Mouse (Mus musculus) neural tube, embryonic 12.5 days (tissue): ENCODE measurements around the gene Mlh1. TPM values are rescaled to one million over a fixed set of nuclear protein-coding genes. Genes with fewer than 3 reads are reported as not detected.

Experiments
- ATAC-seq: fragments of 200-750 bp; cut with Nextera tagmentation; 2 replicates; pipeline ENCODE4 v1.8.0; 2017; ENCODE audit warnings: low read depth, mild to moderate bottlenecking, moderate TSS enrichment, moderate library complexity; ENCODE audit not compliant: low FRiP score
- H3K27ac ChIP-seq: fragments of 300-500 bp; sonication (generic); 2 replicates; pipeline ENCODE4 v1.5.1; 2016
- H3K27me3 ChIP-seq: fragments of 300-500 bp; sonication (generic); replicated peaks from 2 replicates; pipeline ENCODE4 v1.6.1; 2016; ENCODE audit warnings: mild to moderate bottlenecking
- H3K36me3 ChIP-seq: fragments of 300-500 bp; sonication (generic); 2 replicates; pipeline ENCODE4 v1.6.1; 2016; ENCODE audit warnings: mild to moderate bottlenecking
- H3K4me1 ChIP-seq: fragments of 300-500 bp; sonication (generic); 2 replicates; pipeline ENCODE4 v1.6.1; 2016
- H3K4me2 ChIP-seq: fragments of 300-500 bp; sonication (generic); replicated peaks from 2 replicates; pipeline ENCODE4 v1.6.1; 2016; ENCODE audit warnings: mild to moderate bottlenecking
- H3K4me3 ChIP-seq: fragments of 300-500 bp; sonication (generic); 2 replicates; pipeline ENCODE4 v1.5.1; 2016
- H3K9ac ChIP-seq: fragments of 300-500 bp; sonication (generic); 2 replicates; pipeline ENCODE4 v1.6.1; 2016; ENCODE audit warnings: mild to moderate bottlenecking
- H3K9me3 ChIP-seq: fragments of 300-500 bp; sonication (generic); 2 replicates; pipeline ENCODE4 v1.6.1; 2016; ENCODE audit warnings: mild to moderate bottlenecking
- WGBS: fragments of 180-500 bp; shearing (Covaris S2); methylation state at CpG from one replicate; pipeline ENCODE4 v1.1.7; 2016; 5-methylcytosine and 5-hydroxymethylcytosine counted together
- polyA plus RNA-seq: library from polyadenylated mRNA; unstranded; fragments of >200 nt; fragmentation: Nextera tagmentation; extraction: Ambion mirVana; gene quantifications from 2 replicates; pipeline ENCODE4 v1.2.1, GENCODE M21; 2016

Mlh1 gene
- polyA plus RNA-seq, 1 experiment from 2014 or later = 39.9 TPM

DNA sequence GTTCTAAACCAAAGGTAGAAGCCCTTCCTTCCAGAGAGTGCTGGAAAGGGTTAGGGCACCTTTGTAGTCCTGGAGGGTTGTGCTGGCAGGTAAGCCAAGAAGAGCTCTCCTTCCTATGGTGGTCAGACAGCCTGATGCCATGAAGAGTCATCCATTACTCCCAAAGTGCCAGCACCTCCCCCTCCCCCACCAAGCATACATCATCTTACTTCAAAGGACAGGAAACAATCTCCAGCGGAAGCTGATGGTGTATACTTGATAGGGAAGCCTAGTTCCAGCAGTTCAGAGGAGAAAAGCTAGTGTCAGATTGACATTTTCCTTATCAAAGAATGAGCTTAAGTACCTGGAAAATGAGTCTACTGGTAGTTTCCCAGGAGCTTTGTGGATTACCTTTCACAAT is 3.6 kb upstream of the Mlh1 start:
- peaks cover 28% of the 10 kb centered on the region for H3K36me3 ChIP-seq
- 54% methylated on average over 1 of the region's 1 CpGs for WGBS
- H3K4me1 ChIP-seq = peaks cover 42% of the 10 kb centered on the region
- no peak overlapping the region for H3K27ac ChIP-seq
- ATAC-seq = no peak
- H3K4me2 ChIP-seq = peak overlapping the region; percentile 90
- no peaks in the 10 kb centered on the region for H3K9me3 ChIP-seq
- H3K4me3 ChIP-seq = no peak overlapping the region
- no peaks in the 10 kb centered on the region for H3K27me3 ChIP-seq
- no peak overlapping the region for H3K9ac ChIP-seq

DNA sequence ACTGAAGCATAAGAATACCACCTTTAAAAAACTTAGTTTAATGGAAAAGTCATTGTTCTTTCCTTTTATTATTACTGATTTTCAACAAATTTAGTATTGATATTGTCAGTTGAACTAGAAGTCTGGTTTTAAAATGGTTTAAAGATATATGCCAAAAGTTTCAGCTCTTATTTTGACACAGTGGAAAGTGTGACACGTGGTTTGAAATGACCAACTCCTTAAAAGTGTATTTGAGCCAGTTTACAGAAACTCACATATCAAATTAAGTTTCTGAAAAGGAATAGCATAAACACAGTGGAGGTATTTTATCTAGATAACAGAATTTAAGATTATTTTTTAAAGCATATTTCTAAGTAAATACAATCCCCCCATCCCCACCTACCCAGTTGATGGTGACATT is 2.4 kb upstream of the Mlh1 start:
- Histone ChIP-seq H3K4me3 (no peak overlapping the region), H3K27me3 (no peaks in the 10 kb centered on the region), H3K4me2 (peak overlapping the region; percentile 90), H3K9ac (no peak overlapping the region), H3K4me1 (peaks cover 43% of the 10 kb centered on the region), H3K36me3 (peaks cover 21% of the 10 kb centered on the region), H3K27ac (no peak overlapping the region), H3K9me3 (no peaks in the 10 kb centered on the region)
- ATAC-seq = no peak
- 93% methylated on average over 1 of the region's 1 CpGs for WGBS

DNA sequence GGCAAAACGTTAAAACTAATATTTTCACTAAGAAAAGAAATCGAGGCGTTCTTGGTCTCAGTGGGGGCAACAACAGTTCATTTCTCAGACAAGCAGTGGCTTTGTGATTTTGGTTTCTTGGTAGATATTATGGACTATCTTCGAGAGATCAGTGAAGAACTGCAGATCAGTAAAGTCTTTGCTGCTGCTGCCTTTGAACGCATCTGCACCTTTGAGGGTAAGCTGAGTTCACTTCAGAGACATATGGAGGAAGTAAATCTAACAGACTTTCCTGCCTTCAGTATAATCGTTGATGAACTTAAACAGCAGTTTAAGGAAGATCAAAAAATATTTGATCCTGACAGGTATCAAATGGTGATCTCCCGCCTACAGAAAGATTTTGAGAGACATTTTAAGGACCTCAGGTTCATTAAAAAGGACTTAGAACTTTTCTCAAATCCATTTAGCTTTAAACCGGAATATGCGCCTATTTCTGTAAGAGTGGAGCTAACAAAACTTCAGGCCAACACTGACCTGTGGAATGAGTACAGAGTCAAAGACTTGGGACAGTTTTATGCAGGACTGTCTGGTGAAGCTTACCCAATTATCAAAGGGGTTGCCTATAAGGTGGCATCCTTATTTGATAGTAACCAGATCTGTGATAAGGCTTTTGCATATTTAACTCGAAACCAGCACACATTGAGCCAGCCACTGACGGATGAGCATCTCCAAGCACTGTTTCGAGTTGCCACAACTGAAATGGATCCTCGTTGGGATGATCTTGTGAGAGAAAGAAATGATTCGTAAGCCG is 1.6 kb upstream of the Mlh1 start:
- Histone ChIP-seq H3K9me3 (no peaks in the 10 kb centered on the region), H3K4me1 (peaks cover 43% of the 10 kb centered on the region), H3K9ac (peak overlapping the region; percentile 91), H3K36me3 (peaks cover 15% of the 10 kb centered on the region), H3K27me3 (no peaks in the 10 kb centered on the region), H3K4me2 (peak overlapping the region; percentile 90), H3K4me3 (peak overlapping the region; percentile 86), H3K27ac (no peak overlapping the region)
- no peak for ATAC-seq
- WGBS = 76% methylated on average over 15 of the region's 15 CpGs

DNA sequence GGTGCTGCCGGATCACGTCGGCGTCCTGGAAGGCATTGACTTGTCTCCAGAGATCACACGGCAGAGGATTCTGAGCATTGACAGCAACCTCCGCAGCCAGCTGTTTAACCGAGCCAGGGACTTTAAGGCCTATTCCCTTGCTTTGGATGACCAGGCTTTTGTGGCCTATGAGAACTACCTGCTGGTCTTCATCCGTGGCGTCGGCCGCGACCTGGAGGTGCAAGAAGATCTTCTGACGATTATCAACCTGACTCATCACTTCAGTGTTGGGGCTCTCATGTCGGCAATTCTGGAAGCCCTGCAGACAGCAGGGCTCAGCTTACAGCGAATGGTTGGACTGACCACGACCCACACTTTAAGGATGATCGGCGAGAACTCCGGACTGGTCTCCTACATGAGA is 765 bp upstream of the Mlh1 start:
- H3K36me3 ChIP-seq = peaks cover 12% of the 10 kb centered on the region; the same call in 1 of the 2 replicates
- H3K4me1 ChIP-seq = peaks cover 43% of the 10 kb centered on the region
- H3K9ac ChIP-seq = peak overlapping the region; percentile 91
- WGBS = 13% methylated on average over 19 of the region's 19 CpGs
- H3K9me3 ChIP-seq = no peaks in the 10 kb centered on the region
- ATAC-seq = no peak
- peak overlapping the region; percentile 90 for H3K4me2 ChIP-seq
- no peaks in the 10 kb centered on the region for H3K27me3 ChIP-seq
- H3K4me3 ChIP-seq = peak overlapping the region; percentile 86
- peak overlapping the region; percentile 83 for H3K27ac ChIP-seq

DNA sequence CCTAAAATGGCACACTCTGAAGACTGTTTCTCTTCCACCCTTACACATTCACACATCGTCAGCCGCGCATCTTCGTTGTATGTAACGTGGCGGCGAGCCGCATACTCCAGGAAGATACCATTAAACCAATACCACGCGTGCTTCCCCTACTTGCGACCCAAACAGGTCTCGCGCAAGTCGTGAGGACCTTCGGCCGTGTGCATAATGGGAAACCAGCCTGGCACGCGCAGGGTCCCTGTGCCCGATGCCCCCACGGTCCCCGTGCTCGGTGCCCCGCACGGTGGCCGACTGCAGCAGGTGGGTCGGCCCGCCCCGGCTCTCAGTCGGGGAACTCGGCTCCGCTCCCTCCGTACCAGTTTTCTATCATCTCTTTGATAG is 546 bp downstream of the Mlh1 start:
- peak; percentile 82 for ATAC-seq

DNA sequence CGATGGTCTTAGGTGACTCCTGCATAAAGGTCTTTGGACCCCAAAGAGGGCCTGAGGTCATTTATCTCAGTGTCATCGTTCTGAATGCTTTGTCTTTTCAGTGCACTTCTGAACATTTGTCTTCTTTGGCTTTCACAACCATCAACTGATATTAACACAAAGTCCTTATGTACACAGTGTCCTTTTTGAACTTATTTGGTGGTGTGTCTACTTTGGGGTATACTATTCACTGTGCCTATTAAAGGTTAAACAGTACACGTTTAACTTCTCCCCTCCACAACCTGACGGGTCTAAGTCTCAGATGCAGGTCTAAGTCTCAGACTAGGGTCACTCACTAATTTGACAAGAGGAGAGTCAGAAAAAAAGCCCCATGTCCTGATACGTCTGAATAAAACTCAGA is 985 bp downstream of the Mlh1 start:
- peak overlapping the region; percentile 53 for H3K4me3 ChIP-seq
- peaks cover 37% of the 10 kb centered on the region for H3K4me1 ChIP-seq
- no peaks in the 10 kb centered on the region for H3K27me3 ChIP-seq
- H3K4me2 ChIP-seq = peak overlapping the region; percentile 90
- H3K9ac ChIP-seq = peak overlapping the region; percentile 74
- ATAC-seq = no peak
- peaks cover 10% of the 10 kb centered on the region; the same call in 1 of the 2 replicates for H3K36me3 ChIP-seq
- 10% methylated on average over 5 of the region's 5 CpGs for WGBS
- no peaks in the 10 kb centered on the region for H3K9me3 ChIP-seq
- peak overlapping the region; percentile 46; the same call in 1 of the 2 replicates for H3K27ac ChIP-seq

More for the DNA sequence above, 546 bp downstream of the Mlh1 start:
- peak overlapping the region; percentile 46 for H3K27ac ChIP-seq
- under 1% methylated on average over 32 of the region's 32 CpGs for WGBS
- peak overlapping the region; percentile 90 for H3K4me2 ChIP-seq
- H3K27me3 ChIP-seq = no peaks in the 10 kb centered on the region
- peak overlapping the region; percentile 74 for H3K9ac ChIP-seq
- no peaks in the 10 kb centered on the region for H3K9me3 ChIP-seq
- peak overlapping the region; percentile 53 for H3K4me3 ChIP-seq
- peaks cover 41% of the 10 kb centered on the region for H3K4me1 ChIP-seq
- H3K36me3 ChIP-seq = peaks cover 10% of the 10 kb centered on the region; the same call in 1 of the 2 replicates

GRCm38 (mm10) chr9:111267998-111268397 is 3.6 kb downstream of the Mlh1 start:
- ATAC-seq = no peak
- peaks cover 21% of the 10 kb centered on the region for H3K36me3 ChIP-seq
- H3K4me2 ChIP-seq = no peak overlapping the region
- H3K4me3 ChIP-seq = no peak overlapping the region
- peaks cover 14% of the 10 kb centered on the region for H3K4me1 ChIP-seq
- H3K9me3 ChIP-seq = no peaks in the 10 kb centered on the region
- no peaks in the 10 kb centered on the region for H3K27me3 ChIP-seq
- no peak overlapping the region for H3K9ac ChIP-seq
- H3K27ac ChIP-seq = no peak overlapping the region
- 95% methylated on average over 2 of the region's 2 CpGs for WGBS

- no peak overlapping the region for H3K9ac ChIP-seq
- no peak overlapping the region for H3K4me2 ChIP-seq
- ATAC-seq = no peak
- no peak overlapping the region for H3K4me3 ChIP-seq
- peaks cover 3% of the 10 kb centered on the region; the same call in 1 of the 2 replicates for H3K4me1 ChIP-seq
- H3K9me3 ChIP-seq = no peaks in the 10 kb centered on the region
- H3K27me3 ChIP-seq = no peaks in the 10 kb centered on the region
- 93% methylated on average over 4 of the region's 4 CpGs for WGBS
- H3K36me3 ChIP-seq = peaks cover 51% of the 10 kb centered on the region
- no peak overlapping the region for H3K27ac ChIP-seq
These were observed 10.2 kb downstream of the Mlh1 start for GRCm38 (mm10) chr9:111261356-111261755.

- no peak overlapping the region for H3K27ac ChIP-seq
- peak; percentile 37; the same call in 1 of the 2 replicates for ATAC-seq
These were observed 11.1 kb downstream of the Mlh1 start for GRCm38 (mm10) chr9:111260360-111260985.

GRCm38 (mm10) chr9:111252161-111252869 is 19.3 kb downstream of the Mlh1 start:
- no peak overlapping the region for H3K9ac ChIP-seq
- H3K4me3 ChIP-seq = no peak overlapping the region
- H3K36me3 ChIP-seq = peaks cover 60% of the 10 kb centered on the region
- H3K4me2 ChIP-seq = no peak overlapping the region
- no peak for ATAC-seq
- no peaks in the 10 kb centered on the region for H3K9me3 ChIP-seq
- 81% methylated on average over 7 of the region's 7 CpGs for WGBS
- no peak overlapping the region for H3K27ac ChIP-seq
- H3K27me3 ChIP-seq = no peaks in the 10 kb centered on the region
- H3K4me1 ChIP-seq = no peaks in the 10 kb centered on the region

More at GRCm38 (mm10) chr9:111260360-111260985, 11.1 kb downstream of the Mlh1 start:
- Histone ChIP-seq H3K4me2 (no peak overlapping the region), H3K9me3 (no peaks in the 10 kb centered on the region), H3K4me3 (no peak overlapping the region), H3K27me3 (no peaks in the 10 kb centered on the region), H3K4me1 (peaks cover 3% of the 10 kb centered on the region; the same call in 1 of the 2 replicates), H3K9ac (no peak overlapping the region), H3K36me3 (peaks cover 58% of the 10 kb centered on the region)
- 33% methylated on average over 1 of the region's 1 CpGs for WGBS

DNA sequence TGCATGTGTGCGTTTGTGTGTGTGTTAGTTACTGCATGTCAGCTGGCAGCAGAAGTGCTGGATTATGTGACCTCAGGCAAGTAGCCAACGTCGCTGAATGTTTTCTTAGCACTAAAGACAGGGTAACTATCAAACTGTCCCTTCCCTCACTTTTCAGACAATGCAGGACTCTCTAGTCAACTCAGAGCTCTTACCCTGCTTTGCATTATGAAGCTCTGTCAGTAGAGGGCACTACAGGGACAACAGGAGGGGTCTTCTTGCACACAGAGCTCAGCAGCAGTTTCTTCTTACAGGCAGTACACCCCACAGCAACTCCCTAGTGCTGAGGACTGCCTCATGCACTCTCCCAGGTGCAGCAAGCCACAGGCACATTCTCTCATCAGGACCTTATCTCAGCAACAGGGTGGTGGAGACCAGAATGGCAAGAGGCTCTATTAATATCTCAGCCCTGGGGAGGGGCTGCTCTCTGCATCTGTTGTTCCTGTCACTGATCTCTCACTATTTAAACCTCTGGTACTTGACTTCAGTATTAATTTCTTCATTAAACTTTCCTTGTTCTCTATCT is 23.8 kb downstream of the Mlh1 start:
- no peak overlapping the region for H3K27ac ChIP-seq
- H3K36me3 ChIP-seq = peaks cover 51% of the 10 kb centered on the region
- no peaks in the 10 kb centered on the region for H3K9me3 ChIP-seq
- no peaks in the 10 kb centered on the region for H3K27me3 ChIP-seq
- H3K4me1 ChIP-seq = no peaks in the 10 kb centered on the region
- no peak overlapping the region for H3K9ac ChIP-seq
- WGBS = 90% methylated on average over 3 of the region's 3 CpGs
- ATAC-seq = no peak
- H3K4me3 ChIP-seq = no peak overlapping the region
- H3K4me2 ChIP-seq = no peak overlapping the region

- 87% methylated on average over 6 of the region's 6 CpGs for WGBS
- Histone ChIP-seq H3K9me3 (no peaks in the 10 kb centered on the region), H3K27me3 (no peaks in the 10 kb centered on the region), H3K27ac (no peak overlapping the region), H3K4me1 (no peaks in the 10 kb centered on the region), H3K4me3 (no peak overlapping the region), H3K9ac (no peak overlapping the region), H3K4me2 (no peak overlapping the region), H3K36me3 (peaks cover 50% of the 10 kb centered on the region)
- ATAC-seq = no peak
These were observed 26.0 kb downstream of the Mlh1 start for GRCm38 (mm10) chr9:111245546-111245945.
